Mouse (Mus musculus): ENCODE measurements at regions not wholly inside any gene's neighbourhood (a gene's known extent, or its start where the extent isn't known, plus 50 kb on each side); places are given as distances from the start of the nearest gene placed in this dataset.

GRCm38 (mm10) chr10:24532776-24533175 is 62.5 kb upstream of the Ccn2 start:
- no peak overlapping the region for H3K27ac ChIP-seq (replicated peaks)
- no peak overlapping the region for H3K9ac ChIP-seq (replicated peaks)
- no peaks in the 10 kb centered on the region for H3K4me1 ChIP-seq
- no peak overlapping the region for H3K4me3 ChIP-seq (replicated peaks)
- H3K36me3 ChIP-seq, result no peaks in the 10 kb centered on the region
- no peak for ATAC-seq (ENCODE audit: low FRiP score)
- H3K4me2 ChIP-seq, result no peak overlapping the region
- H3K9me3 ChIP-seq (replicated peaks), result no peaks in the 10 kb centered on the region
- H3K27me3 ChIP-seq (replicated peaks), result no peaks in the 10 kb centered on the region
- WGBS, result 81% methylated on average over 2 of the region's 2 CpGs

- no peak overlapping the region for H3K9ac ChIP-seq (replicated peaks)
- H3K9me3 ChIP-seq (replicated peaks), result no peaks in the 10 kb centered on the region
- no peaks in the 10 kb centered on the region for H3K4me1 ChIP-seq
- WGBS, result 93% methylated on average over 11 of the region's 11 CpGs
- H3K4me2 ChIP-seq, result no peak overlapping the region
- ATAC-seq (ENCODE audit: low FRiP score), result no peak
- no peak overlapping the region for H3K27ac ChIP-seq (replicated peaks)
- H3K4me3 ChIP-seq (replicated peaks), result no peak overlapping the region
- no peaks in the 10 kb centered on the region for H3K27me3 ChIP-seq (replicated peaks)
- no peaks in the 10 kb centered on the region for H3K36me3 ChIP-seq
These were observed 60.3 kb upstream of the Ccn2 start for GRCm38 (mm10) chr10:24534901-24535300.

GRCm38 (mm10) chr10:24535461-24535860 is 59.8 kb upstream of the Ccn2 start:
- no peak for ATAC-seq (ENCODE audit: low FRiP score)
- no peaks in the 10 kb centered on the region for H3K36me3 ChIP-seq
- no peak overlapping the region for H3K4me3 ChIP-seq (replicated peaks)
- no peak overlapping the region for H3K27ac ChIP-seq (replicated peaks)
- no peak overlapping the region for H3K4me2 ChIP-seq
- H3K9ac ChIP-seq (replicated peaks), result no peak overlapping the region
- H3K27me3 ChIP-seq (replicated peaks), result no peaks in the 10 kb centered on the region
- H3K4me1 ChIP-seq, result no peaks in the 10 kb centered on the region
- no peaks in the 10 kb centered on the region for H3K9me3 ChIP-seq (replicated peaks)
- WGBS, result 85% methylated on average over 6 of the region's 6 CpGs

- no peak overlapping the region for H3K4me2 ChIP-seq
- no peaks in the 10 kb centered on the region for H3K9me3 ChIP-seq (replicated peaks)
- WGBS, result 87% methylated on average over 4 of the region's 4 CpGs
- H3K27ac ChIP-seq (replicated peaks), result no peak overlapping the region
- no peak for ATAC-seq (ENCODE audit: low FRiP score)
- H3K27me3 ChIP-seq (replicated peaks), result no peaks in the 10 kb centered on the region
- H3K4me3 ChIP-seq (replicated peaks), result no peak overlapping the region
- no peaks in the 10 kb centered on the region for H3K4me1 ChIP-seq
- no peaks in the 10 kb centered on the region for H3K36me3 ChIP-seq
- no peak overlapping the region for H3K9ac ChIP-seq (replicated peaks)
These were observed 53.3 kb upstream of the Ccn2 start for GRCm38 (mm10) chr10:24541990-24542389.
